Mouse (Mus musculus) heart, postnatal 36 days (tissue): Measurements from ENCODE around the gene Rnh1. TPM values are rescaled to one million over a fixed set of nuclear protein-coding genes. Genes with fewer than 3 reads are reported as not detected.

Experiments used
- DNase-seq, 2 experiments: peaks; one replicate each; pipeline ENCODE4 v3.0.0; 2021 to 2022
- intact Hi-C: fragments of 180-260 bp; cut with DNase I; formaldehyde crosslinking; loops from one replicate; pipeline ENCODE4 v1.15.1; 2025
- total RNA-seq, 2 experiments: library from RNA; stranded (reverse); gene quantifications; 2 replicates each; pipeline ENCODE4 v1.2.3; 2021

Rnh1 gene
- 10 to 100 TPM; 66.8 to 67.8 TPM for total RNA-seq

GRCm38 (mm10) chr7:141172116-141173006 lies at the start of gene Rnh1:
Rnh1 (minus strand) TSS chr7:141172857.
- intact Hi-C loops = loop anchor here (5.0 kb wide), 2 partner anchors 215 to 325 kb away; partner anchors contain the start of genes Gm45717, Ifitm2, Odf3 and Scgb1c1
- peak; percentile 84 to 94 for DNase-seq

DNA sequence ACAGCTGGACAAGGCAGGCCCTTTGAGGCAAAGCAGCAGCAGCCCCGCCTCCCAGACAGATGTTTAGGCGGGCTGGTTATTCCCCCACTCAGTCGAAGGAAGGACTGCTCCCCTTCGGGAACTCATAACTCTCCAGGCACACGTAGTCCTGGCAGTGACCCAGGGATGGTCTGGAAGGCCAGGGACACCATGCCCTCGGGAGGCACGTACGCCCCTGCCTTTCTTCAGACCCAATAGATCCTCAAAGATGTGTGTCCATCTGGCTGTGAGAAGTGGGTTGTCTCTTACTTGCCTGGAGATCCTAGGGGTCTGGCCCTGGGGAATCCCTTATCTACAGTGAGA lies 49.4 kb upstream of the Rnh1 start:
- no peak for DNase-seq
- intact Hi-C loops = no loop called here

- intact Hi-C loops = no loop called here
- peak; percentile 89 to 94 for DNase-seq
Measured at GRCm38 (mm10) chr7:141221249-141222125, 48.8 kb upstream of the Rnh1 start.

- intact Hi-C loops = no loop called here
- no peak for DNase-seq
Measured at GRCm38 (mm10) chr7:141220377-141220776, 47.7 kb upstream of the Rnh1 start.

DNA sequence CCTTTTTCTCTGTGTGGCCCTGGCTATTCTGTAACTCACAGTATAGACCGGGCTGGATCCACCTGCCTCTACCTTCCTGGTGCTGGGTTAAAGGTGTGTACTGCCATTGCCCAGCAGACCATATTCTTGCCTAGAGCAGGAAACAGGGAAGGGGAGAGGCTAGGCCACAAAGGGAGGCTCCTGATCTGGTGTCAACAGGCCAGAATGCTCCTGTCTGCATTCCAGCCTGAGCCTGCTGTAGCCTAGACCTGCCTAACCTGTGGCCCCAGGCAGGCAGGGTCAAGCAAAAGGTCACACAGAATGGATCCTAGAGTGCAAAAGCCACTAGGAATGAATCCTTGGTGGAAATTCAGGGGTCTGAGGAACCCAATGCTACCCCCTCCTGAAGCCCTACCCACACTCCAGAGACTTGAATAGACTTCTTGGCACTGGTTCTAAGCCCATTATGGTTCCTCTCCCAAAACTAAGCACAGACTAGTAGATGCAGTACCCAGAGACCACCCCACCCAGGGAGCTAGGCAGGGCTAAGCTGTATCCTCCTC lies 47.0 kb upstream of the Rnh1 start:
- intact Hi-C loops = no loop called here
- DNase-seq = no peak

DNA sequence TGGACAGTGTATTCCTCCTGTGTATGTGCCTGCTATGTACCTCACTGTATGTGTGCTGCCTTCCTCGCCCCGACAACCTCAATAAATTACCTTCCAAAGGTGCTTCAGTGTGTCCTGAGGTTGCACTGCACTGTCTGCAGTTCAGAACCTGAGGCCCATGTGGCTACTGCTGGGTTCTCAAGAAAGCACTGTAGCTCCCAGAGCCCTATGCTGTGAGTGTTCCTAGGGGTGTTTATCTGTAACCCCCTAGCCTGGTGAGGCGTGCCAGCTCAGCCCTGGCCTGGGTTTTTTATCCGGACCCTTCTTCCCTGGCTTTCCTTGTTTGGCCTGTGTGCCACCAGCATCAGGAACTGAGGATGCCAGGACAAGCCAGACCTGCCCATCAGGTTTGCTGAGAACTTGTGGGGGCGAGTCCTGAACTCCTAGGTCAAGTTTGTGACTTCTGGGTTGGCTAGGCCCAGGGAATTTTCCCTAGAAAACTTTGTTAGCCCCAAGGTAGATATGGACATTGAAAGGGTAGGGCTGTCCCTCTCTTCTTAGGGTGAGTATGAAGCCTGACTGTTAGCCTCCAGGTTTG lies 46.0 kb upstream of the Rnh1 start:
- no peak for DNase-seq
- intact Hi-C loops = no loop called here

GRCm38 (mm10) chr7:141218141-141218540 lies 45.5 kb upstream of the Rnh1 start:
- DNase-seq = no peak
- intact Hi-C loops = no loop called here

- no peak for DNase-seq
- intact Hi-C loops = no loop called here
Measured at GRCm38 (mm10) chr7:141217343-141218013, 44.8 kb upstream of the Rnh1 start.

DNA sequence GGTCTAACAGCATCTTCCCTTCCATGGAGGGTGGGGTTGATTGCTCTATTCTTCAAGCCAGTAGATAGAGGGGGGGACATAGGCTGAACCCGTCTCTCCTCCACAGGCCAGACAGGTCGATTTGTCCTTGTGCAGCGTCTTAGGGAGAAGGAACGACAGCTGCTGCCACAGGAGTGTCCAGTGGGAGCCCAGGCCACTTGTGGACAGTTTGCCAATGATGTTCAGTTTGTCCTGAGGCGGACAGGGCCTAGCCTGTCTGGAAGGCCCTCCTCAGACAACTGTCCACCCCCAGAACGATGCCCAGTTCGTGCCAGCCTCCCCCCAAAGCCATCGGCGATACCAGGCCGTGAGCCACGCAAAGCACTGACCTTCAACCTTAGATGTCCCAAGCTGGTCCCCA lies 44.2 kb upstream of the Rnh1 start:
- intact Hi-C loops = no loop called here
- no peak for DNase-seq

GRCm38 (mm10) chr7:141215880-141216733 lies 43.5 kb upstream of the Rnh1 start:
- no peak for DNase-seq

GRCm38 (mm10) chr7:141215101-141215879 lies 42.6 kb upstream of the Rnh1 start, which contains the start of gene Rassf7:
Rassf7 (plus strand) TSS chr7:141215860.
- intact Hi-C loops = no loop called here

More at GRCm38 (mm10) chr7:141215880-141216733, 43.5 kb upstream of the Rnh1 start:
- intact Hi-C loops = no loop called here

GRCm38 (mm10) chr7:141214310-141214709 lies 41.7 kb upstream of the Rnh1 start:
- no peak for DNase-seq
- intact Hi-C loops = no loop called here

More at GRCm38 (mm10) chr7:141215101-141215879, 42.6 kb upstream of the Rnh1 start, which contains the start of gene Rassf7:
- peak; percentile 75 to 79 for DNase-seq

DNA sequence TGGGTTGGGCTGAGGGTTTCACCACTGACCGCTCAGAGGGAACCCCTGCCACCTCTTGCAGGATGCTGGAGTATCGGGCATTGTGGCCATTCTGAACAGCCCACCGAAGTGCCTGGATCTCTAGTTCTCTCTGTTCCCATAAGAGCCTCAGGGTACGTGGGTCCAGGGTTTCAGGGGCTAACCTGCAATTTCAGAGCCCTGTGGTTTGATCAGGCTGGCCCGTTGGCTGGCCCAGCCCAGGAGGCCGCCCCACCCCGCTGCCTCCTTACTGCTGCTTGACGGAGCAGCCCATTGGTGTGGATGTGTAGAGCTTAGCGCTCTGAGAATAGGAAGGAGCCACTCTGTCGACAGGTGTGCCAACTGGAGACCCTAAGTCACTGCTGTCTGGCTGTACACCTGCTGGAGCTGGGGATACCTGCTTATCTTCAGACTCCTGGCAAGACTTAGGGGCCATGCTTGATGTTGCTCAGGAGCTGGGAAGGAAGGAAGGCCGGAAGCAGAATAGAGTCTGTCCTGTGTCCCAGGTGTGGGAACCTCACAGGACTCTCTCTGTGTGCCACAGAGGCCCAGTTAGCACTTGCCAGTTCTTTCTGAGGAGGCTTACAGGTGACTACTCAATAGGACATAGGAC lies 41.1 kb upstream of the Rnh1 start, which contains the start of gene Lmntd2:
Gene Lmntd2 (minus strand): TSS at position 476 of the 631 bp plus-strand sequence.
- intact Hi-C loops = no loop called here
- no peak for DNase-seq

DNA sequence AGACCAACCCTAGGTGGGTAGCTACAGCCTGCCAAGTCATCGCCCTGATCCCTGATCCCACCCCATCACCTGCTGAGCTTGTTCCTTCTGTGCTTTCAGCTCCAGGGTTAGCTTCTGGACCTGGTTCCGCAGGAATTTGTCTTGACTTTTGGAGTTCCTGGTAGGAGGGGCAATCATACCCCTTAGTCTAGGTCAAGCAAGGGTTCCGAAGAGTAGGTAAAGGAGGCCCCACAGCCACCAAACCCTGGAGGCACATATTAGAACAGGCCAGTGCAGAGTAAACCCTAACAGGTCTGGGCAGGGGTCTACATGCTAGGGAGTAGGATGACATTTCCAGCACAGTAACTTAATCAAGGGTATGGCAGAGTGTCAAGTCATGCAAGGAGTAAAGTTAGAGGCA lies 40.5 kb upstream of the Rnh1 start:
- DNase-seq = no peak

DNA sequence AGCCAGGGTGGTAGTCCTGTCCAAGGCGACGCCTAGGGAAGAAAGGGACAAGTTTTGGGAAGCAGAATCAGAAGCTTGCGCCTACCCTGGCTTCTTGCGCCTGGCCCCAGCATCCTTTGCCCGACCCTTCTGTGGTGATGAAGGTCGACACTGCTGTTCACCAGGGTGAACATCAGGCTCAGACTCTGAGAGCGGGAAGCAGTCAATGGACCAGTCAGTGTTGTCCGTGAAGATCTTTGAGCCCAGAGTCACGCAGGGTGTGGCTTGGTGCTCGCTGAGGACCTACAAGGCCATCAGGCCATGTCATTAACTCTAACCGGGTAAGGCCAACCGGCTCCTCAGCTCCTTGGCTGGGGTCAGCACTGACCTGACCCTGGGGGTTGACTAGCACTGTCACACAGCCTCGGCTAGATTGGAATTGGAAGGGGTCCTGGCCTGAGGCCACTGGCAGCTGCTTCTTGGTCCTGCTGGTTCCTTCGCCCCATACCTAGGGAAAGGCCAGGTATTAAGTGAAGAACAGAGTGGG lies 38.0 kb upstream of the Rnh1 start:
- intact Hi-C loops = no loop called here
- DNase-seq = no peak

More for the DNA sequence above, 40.5 kb upstream of the Rnh1 start:
- intact Hi-C loops = no loop called here

DNA sequence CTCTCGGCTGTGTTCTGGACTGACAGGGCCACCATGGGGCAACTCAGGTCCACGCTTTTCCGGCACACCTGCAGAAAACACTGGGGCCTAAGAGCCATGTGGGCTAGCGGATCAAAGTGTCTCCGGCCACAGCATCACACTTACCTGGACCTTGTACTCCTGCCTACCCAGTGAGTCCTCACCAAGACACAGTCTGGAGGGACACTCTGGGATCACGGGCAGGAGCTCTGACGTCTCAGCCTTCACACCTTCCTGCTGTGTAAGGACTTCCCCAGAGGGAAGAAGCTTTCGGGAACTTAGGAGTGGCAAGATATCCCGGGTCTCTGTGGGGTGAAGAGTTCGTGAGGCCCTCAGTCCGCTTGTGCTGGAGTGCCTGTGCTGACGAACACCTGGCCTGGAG lies 37.5 kb upstream of the Rnh1 start:
- no peak for DNase-seq
- intact Hi-C loops = no loop called here

GRCm38 (mm10) chr7:141209526-141209925 lies 36.9 kb upstream of the Rnh1 start:
- intact Hi-C loops = no loop called here
- DNase-seq = no peak
